Mouse (Mus musculus): ENCODE measurements at regions not wholly inside any gene's neighbourhood (a gene's known extent, or its start where the extent isn't known, plus 50 kb on each side); places are given as distances from the start of the nearest gene placed in this dataset.

DNA sequence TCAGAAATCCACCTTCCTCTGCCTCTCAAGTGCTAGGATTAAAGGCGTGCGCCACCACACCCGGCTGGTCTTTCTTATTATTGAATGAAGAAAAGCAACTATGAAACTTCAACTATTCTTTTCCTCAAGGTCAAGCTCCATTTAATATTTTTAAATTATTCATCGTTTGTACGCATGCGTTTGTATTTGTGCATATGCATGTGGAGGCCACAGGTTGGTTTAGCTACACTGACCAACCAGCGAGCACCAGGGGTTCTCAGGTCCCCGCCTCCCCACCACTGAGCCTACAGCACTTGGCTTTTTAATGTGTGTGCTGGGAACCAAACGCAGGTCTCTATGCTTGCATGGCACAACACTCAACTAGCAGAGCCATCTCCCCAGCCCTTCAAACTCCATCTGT, 51.0 kb upstream of the Tmem252 start:
- Histone ChIP-seq H3K27me3 (ENCODE audit: control insufficient read depth, insufficient read depth, low read length, poor library complexity, severe bottlenecking) (no peaks in the 10 kb centered on the region), H3K9me3 (replicated peaks; ENCODE audit: control insufficient read depth, insufficient read depth, low read length, poor library complexity, severe bottlenecking) (no peaks in the 10 kb centered on the region), H3K36me3 (ENCODE audit: control insufficient read depth, insufficient read depth, low read length, poor library complexity, severe bottlenecking) (no peaks in the 10 kb centered on the region)

DNA sequence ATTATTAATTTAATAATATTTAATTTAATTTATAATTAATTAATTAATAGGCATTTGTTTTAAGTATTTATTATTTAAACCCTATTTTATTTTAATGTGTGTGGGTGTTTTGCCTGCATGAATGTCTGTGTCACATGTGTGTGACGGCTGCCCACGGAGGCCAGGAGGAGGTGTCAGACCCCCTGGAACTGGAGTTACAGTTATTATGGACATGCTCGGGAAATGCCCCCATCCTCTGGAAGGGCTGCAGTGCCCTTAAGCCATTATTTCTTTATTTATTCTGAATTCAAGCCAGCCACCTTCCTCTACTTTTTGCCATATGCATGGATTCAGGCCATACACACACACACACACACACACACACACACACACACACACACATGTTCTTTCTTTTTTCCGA, 51.5 kb upstream of the Tmem252 start:
- no peak for TF ChIP-seq EP300 (IDR thresholded peaks at IDR 0.05; ENCODE audit: insufficient read depth, low read depth, low read length)
- TF ChIP-seq CTCF (IDR thresholded peaks at IDR 0.05; ENCODE audit: low read depth, low read length): no peak
- TF ChIP-seq POLR2A (IDR thresholded peaks at IDR 0.05; ENCODE audit: insufficient read depth, low read length): no peak
- no peak overlapping the region for H3K4me3 ChIP-seq (ENCODE audit: low read depth, low read length)
- no peak overlapping the region for H3K9ac ChIP-seq (ENCODE audit: low read depth, poor library complexity, severe bottlenecking)
- no peaks in the 10 kb centered on the region for H3K4me1 ChIP-seq (ENCODE audit: control insufficient read depth, insufficient read depth, low read length)
- no peaks in the 10 kb centered on the region for H3K36me3 ChIP-seq (ENCODE audit: control insufficient read depth, insufficient read depth, low read length, poor library complexity, severe bottlenecking)
- H3K9me3 ChIP-seq (replicated peaks; ENCODE audit: control insufficient read depth, insufficient read depth, low read length, poor library complexity, severe bottlenecking): no peaks in the 10 kb centered on the region
- no peak overlapping the region for H3K27ac ChIP-seq (ENCODE audit: insufficient read depth, low read length)
- no peaks in the 10 kb centered on the region for H3K27me3 ChIP-seq (ENCODE audit: control insufficient read depth, insufficient read depth, low read length, poor library complexity, severe bottlenecking)

More for the DNA sequence above, 51.0 kb upstream of the Tmem252 start:
- Histone ChIP-seq H3K27ac (ENCODE audit: insufficient read depth, low read length) (no peak overlapping the region), H3K4me1 (ENCODE audit: control insufficient read depth, insufficient read depth, low read length) (no peaks in the 10 kb centered on the region), H3K4me3 (ENCODE audit: low read depth, low read length) (no peak overlapping the region), H3K9ac (ENCODE audit: low read depth, poor library complexity, severe bottlenecking) (no peak overlapping the region)
- TF ChIP-seq CTCF (IDR thresholded peaks at IDR 0.05; ENCODE audit: low read depth, low read length) (no peak), EP300 (IDR thresholded peaks at IDR 0.05; ENCODE audit: insufficient read depth, low read depth, low read length) (no peak), POLR2A (IDR thresholded peaks at IDR 0.05; ENCODE audit: insufficient read depth, low read length) (no peak)

DNA sequence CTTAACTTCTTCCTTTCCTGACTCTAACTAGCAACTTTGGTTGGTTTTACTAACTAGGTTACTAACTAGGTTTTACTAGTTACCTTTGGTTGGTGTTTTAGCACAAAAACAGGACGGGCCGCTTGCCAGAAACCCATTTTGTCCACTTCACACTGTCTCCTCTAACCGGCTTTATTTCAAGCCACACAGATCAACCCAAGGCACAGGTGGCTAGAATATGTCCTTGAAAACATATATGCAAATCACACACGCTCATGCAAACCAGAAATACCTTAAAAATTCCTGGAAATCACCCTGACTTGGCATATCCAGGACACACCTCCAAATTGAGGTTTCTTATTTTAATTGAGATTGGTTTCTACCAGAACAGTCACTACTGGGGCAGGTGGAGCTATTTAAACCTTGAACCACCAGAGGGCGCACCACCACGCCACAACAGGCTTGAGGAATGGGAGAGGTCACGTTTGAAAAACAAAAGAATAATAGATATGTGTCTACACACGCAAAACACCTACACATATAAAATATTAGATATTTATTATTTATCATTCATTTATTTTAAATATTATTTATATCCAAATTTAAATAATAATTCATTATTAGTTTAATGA, 52.1 kb upstream of the Tmem252 start:
- Histone ChIP-seq H3K9me3 (replicated peaks; ENCODE audit: control insufficient read depth, insufficient read depth, low read length, poor library complexity, severe bottlenecking) (no peaks in the 10 kb centered on the region), H3K4me3 (ENCODE audit: low read depth, low read length) (no peak overlapping the region), H3K9ac (ENCODE audit: low read depth, poor library complexity, severe bottlenecking) (no peak overlapping the region), H3K4me1 (ENCODE audit: control insufficient read depth, insufficient read depth, low read length) (no peaks in the 10 kb centered on the region), H3K27me3 (ENCODE audit: control insufficient read depth, insufficient read depth, low read length, poor library complexity, severe bottlenecking) (no peaks in the 10 kb centered on the region), H3K27ac (ENCODE audit: insufficient read depth, low read length) (no peak overlapping the region), H3K36me3 (ENCODE audit: control insufficient read depth, insufficient read depth, low read length, poor library complexity, severe bottlenecking) (no peaks in the 10 kb centered on the region)
- TF ChIP-seq POLR2A (IDR thresholded peaks at IDR 0.05; ENCODE audit: insufficient read depth, low read length): no peak
- TF ChIP-seq CTCF (IDR thresholded peaks at IDR 0.05; ENCODE audit: low read depth, low read length): peak; percentile 82
- no peak for TF ChIP-seq EP300 (IDR thresholded peaks at IDR 0.05; ENCODE audit: insufficient read depth, low read depth, low read length)

GRCm38 (mm10) chr19:24615762-24616310, 58.0 kb upstream of the Tmem252 start:
- Histone ChIP-seq H3K27ac (ENCODE audit: insufficient read depth, low read length) (no peak overlapping the region), H3K27me3 (ENCODE audit: control insufficient read depth, insufficient read depth, low read length, poor library complexity, severe bottlenecking) (no peaks in the 10 kb centered on the region), H3K4me3 (ENCODE audit: low read depth, low read length) (no peak overlapping the region), H3K4me1 (ENCODE audit: control insufficient read depth, insufficient read depth, low read length) (no peaks in the 10 kb centered on the region), H3K36me3 (ENCODE audit: control insufficient read depth, insufficient read depth, low read length, poor library complexity, severe bottlenecking) (no peaks in the 10 kb centered on the region), H3K9ac (ENCODE audit: low read depth, poor library complexity, severe bottlenecking) (no peak overlapping the region), H3K9me3 (replicated peaks; ENCODE audit: control insufficient read depth, insufficient read depth, low read length, poor library complexity, severe bottlenecking) (no peaks in the 10 kb centered on the region)
- TF ChIP-seq EP300 (IDR thresholded peaks at IDR 0.05; ENCODE audit: insufficient read depth, low read depth, low read length) (no peak), POLR2A (IDR thresholded peaks at IDR 0.05; ENCODE audit: insufficient read depth, low read length) (no peak), CTCF (IDR thresholded peaks at IDR 0.05; ENCODE audit: low read depth, low read length) (no peak)

GRCm38 (mm10) chr19:24607884-24608283, 52.2 kb upstream of the Pip5k1b start:
- Histone ChIP-seq H3K4me1 (ENCODE audit: control insufficient read depth, insufficient read depth, low read length) (no peaks in the 10 kb centered on the region), H3K9ac (ENCODE audit: low read depth, poor library complexity, severe bottlenecking) (no peak overlapping the region), H3K36me3 (ENCODE audit: control insufficient read depth, insufficient read depth, low read length, poor library complexity, severe bottlenecking) (no peaks in the 10 kb centered on the region), H3K4me3 (ENCODE audit: low read depth, low read length) (no peak overlapping the region), H3K27ac (ENCODE audit: insufficient read depth, low read length) (no peak overlapping the region), H3K9me3 (replicated peaks; ENCODE audit: control insufficient read depth, insufficient read depth, low read length, poor library complexity, severe bottlenecking) (no peaks in the 10 kb centered on the region), H3K27me3 (ENCODE audit: control insufficient read depth, insufficient read depth, low read length, poor library complexity, severe bottlenecking) (no peaks in the 10 kb centered on the region)
- TF ChIP-seq CTCF (IDR thresholded peaks at IDR 0.05; ENCODE audit: low read depth, low read length): no peak
- TF ChIP-seq POLR2A (IDR thresholded peaks at IDR 0.05; ENCODE audit: insufficient read depth, low read length): no peak
- TF ChIP-seq EP300 (IDR thresholded peaks at IDR 0.05; ENCODE audit: insufficient read depth, low read depth, low read length): no peak

GRCm38 (mm10) chr19:24606390-24606976, 50.8 kb upstream of the Pip5k1b start:
- Histone ChIP-seq H3K4me1 (ENCODE audit: control insufficient read depth, insufficient read depth, low read length) (no peaks in the 10 kb centered on the region), H3K27ac (ENCODE audit: insufficient read depth, low read length) (no peak overlapping the region), H3K36me3 (ENCODE audit: control insufficient read depth, insufficient read depth, low read length, poor library complexity, severe bottlenecking) (no peaks in the 10 kb centered on the region), H3K4me3 (ENCODE audit: low read depth, low read length) (no peak overlapping the region), H3K9ac (ENCODE audit: low read depth, poor library complexity, severe bottlenecking) (no peak overlapping the region), H3K9me3 (replicated peaks; ENCODE audit: control insufficient read depth, insufficient read depth, low read length, poor library complexity, severe bottlenecking) (no peaks in the 10 kb centered on the region), H3K27me3 (ENCODE audit: control insufficient read depth, insufficient read depth, low read length, poor library complexity, severe bottlenecking) (no peaks in the 10 kb centered on the region)
- TF ChIP-seq EP300 (IDR thresholded peaks at IDR 0.05; ENCODE audit: insufficient read depth, low read depth, low read length) (no peak), CTCF (IDR thresholded peaks at IDR 0.05; ENCODE audit: low read depth, low read length) (no peak), POLR2A (IDR thresholded peaks at IDR 0.05; ENCODE audit: insufficient read depth, low read length) (no peak)
